Mouse (Mus musculus) G1E (cell line): Measurements from ENCODE around the gene Stmnd1.

Source experiments
- CTCF ChIP-seq: IDR thresholded peaks from 2 replicates; pipeline ENCODE4 v1.5.1; 2012; ENCODE audit warnings: low read depth, low read length, inconsistent platforms, mixed read lengths
- GATA1 ChIP-seq: IDR thresholded peaks from 2 replicates; pipeline ENCODE4 v1.6.1; 2012; ENCODE audit warnings: borderline replicate concordance, low read length, inconsistent platforms, mixed read lengths
- GATA2 ChIP-seq: IDR thresholded peaks from 2 replicates; pipeline ENCODE4 v1.6.1; 2012; ENCODE audit warnings: low read depth, low read length, inconsistent platforms, borderline replicate concordance
- POLR2AphosphoS5 ChIP-seq: IDR thresholded peaks from 2 replicates; pipeline ENCODE4 v1.6.1; 2012; ENCODE audit warnings: low read depth, low read length, inconsistent platforms; ENCODE audit not compliant: insufficient replicate concordance
- TAL1 ChIP-seq: conservative IDR thresholded peaks from 2 replicates; pipeline ENCODE4 v1.6.1; 2012; ENCODE audit warnings: low read depth, low read length, inconsistent platforms, mixed read lengths

DNA sequence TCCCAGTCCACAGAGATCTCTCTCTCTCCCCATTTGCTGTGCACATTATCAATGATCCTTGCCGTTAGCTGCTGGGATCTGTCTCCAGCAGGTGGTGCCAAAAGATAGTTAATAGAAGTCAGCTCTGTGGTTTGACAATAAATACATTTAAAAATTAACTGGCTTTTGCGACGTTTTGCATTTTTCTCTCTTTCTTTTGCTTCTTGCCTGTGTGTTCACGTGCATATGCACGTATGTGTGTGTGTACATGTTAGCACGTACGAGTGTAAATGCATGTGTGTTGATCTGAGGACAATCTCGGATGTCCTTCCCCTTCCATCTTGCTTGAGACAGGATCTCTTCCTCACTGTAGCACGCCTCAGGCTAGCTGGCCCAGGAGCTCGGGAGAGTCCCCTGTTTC lies 37.3 kb downstream of the Stmnd1 start:
- TF ChIP-seq CTCF (no peak), TAL1 (no peak), GATA1 (no peak), GATA2 (no peak), POLR2AphosphoS5 (no peak)
